Mouse (Mus musculus): ENCODE results near the gene Accsl. TPM values are rescaled to one million over a fixed set of nuclear protein-coding genes. Genes with fewer than 3 reads are reported as not detected.

The Accsl gene
- polyA plus RNA-seq, 1 experiment: 0.77 TPM

DNA sequence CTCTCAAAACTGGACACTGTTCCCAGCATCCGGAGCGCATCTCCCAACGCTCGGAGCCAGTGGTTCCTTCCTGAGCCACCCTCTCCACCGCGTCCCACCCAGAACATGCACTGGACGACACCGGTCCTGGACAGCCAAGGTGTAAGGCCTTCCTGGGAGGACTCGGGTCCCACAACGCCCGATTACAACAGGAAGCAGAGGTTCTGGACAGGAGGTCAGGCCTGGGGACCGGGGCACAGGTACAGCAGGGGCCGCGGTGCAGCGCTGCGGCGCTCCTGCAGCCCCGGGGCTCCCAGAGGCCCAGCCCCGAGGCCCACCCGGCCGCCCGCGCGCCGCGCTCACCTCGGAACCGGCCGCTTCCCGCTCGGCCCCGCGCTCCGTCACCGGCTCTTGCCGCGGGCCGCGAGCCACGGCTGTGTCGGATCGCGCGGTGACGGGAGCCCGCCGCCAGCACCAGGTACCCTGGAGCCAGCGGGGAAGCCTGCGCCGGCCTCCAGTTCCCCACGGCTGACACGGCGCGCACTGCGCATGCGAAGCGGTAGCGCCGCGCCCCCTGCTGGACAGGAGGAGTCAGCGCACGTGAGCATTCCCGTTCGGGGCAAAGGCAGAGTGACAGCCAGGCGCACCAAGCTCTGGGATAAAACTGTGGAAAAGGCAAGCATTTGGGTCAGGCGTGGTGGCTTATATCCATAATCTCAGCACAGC, 46.8 kb downstream of the Accsl start, which contains the start of gene Ext2:
Gene Ext2, minus strand, starts transcription at position 524 of the 705 bp plus-strand sequence.
- Histone ChIP-seq H3K4me3 (ENCODE audit: insufficient read depth, low read length) (peak within 1 kb of the TSS; percentile 98), H3K4me1 (ENCODE audit: control insufficient read depth, insufficient read depth, low read length) (peaks cover 3% of the 10 kb centered on the region; the same call in 1 of the 2 replicates), H3K27ac (ENCODE audit: insufficient read depth, low read length) (no peak within 1 kb of the TSS; the same call in 1 of the 2 replicates)
- TF ChIP-seq CTCF (IDR thresholded peaks at IDR 0.05; ENCODE audit: extremely low read depth, insufficient read depth, low read length): peak; percentile 88
- TF ChIP-seq POLR2A (IDR thresholded peaks at IDR 0.05; ENCODE audit: extremely low read depth, insufficient read depth, low read length): peak; percentile 80

DNA sequence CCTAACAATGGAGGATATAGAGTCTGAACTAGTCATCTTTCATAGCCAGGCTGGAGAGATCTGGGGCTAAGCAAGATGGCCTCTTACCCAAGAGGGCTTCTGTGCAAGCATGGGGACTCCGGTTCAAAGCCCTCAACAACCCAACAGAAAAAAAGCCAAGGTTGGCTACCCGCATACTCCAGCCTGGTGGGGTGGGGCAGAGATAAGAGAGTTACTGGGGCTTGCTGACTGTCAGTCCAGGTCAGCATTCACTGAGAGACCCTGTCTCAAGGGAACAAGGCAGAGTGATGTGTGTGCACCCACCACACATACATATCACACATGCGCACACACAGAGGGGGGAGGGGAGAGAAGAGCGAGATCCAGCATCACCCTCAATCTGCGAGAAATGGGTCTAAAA, 51.2 kb downstream of the Accsl start:
- no peak for TF ChIP-seq POLR2A (IDR thresholded peaks at IDR 0.05; ENCODE audit: extremely low read depth, insufficient read depth, low read length)
- TF ChIP-seq CTCF (IDR thresholded peaks at IDR 0.05; ENCODE audit: extremely low read depth, insufficient read depth, low read length): no peak

DNA sequence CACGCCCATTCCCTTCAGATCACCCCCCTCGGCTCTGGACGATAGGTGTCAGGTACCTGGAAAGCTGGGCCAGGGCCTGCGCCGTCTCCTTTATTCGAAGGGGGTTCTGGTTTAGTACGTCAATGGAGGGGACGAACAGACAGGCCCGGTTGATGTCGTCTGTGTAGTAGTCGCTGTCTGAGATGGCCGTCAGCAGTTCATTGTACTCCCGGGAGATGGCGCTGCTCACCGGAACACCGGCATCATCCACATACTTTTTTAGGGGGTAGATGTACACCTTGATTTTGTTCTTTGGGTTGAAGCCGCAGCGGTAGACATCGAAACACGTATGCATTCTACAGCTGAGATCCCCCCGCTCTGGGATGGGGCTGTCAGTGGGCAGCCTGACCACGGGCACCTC, 55.6 kb downstream of the Accsl start:
- TF ChIP-seq POLR2A (IDR thresholded peaks at IDR 0.05; ENCODE audit: extremely low read depth, insufficient read depth, low read length): no peak
- no peak for TF ChIP-seq CTCF (IDR thresholded peaks at IDR 0.05; ENCODE audit: extremely low read depth, insufficient read depth, low read length)
- Histone ChIP-seq H3K4me1 (ENCODE audit: control insufficient read depth, insufficient read depth, low read length) (no peaks in the 10 kb centered on the region), H3K27ac (ENCODE audit: insufficient read depth, low read length) (no peak overlapping the region), H3K4me3 (ENCODE audit: insufficient read depth, low read length) (no peak overlapping the region)

More for the DNA sequence above, 51.2 kb downstream of the Accsl start:
- Histone ChIP-seq H3K27ac (ENCODE audit: insufficient read depth, low read length) (no peak overlapping the region), H3K4me1 (ENCODE audit: control insufficient read depth, insufficient read depth, low read length) (peaks cover 3% of the 10 kb centered on the region; the same call in 1 of the 2 replicates), H3K4me3 (ENCODE audit: insufficient read depth, low read length) (no peak overlapping the region)

DNA sequence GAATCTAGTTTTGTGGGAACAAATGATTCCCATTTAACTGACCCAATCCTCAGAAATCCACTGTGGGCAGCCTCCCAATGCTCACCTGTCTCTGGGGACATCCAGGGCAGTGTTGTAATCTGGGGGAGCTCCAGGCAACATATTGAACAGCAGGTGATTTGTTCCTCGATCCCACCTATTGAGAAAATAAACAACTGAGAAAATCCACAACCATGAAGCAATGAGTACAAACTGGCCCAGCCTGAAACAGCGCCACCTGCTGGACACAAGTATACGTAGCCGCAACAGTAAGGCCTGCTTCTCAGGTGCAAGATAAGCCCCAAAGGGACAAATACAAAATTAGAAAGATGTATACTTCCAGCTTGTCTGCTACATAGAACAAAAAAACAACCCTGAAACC, 57.1 kb downstream of the Accsl start:
- TF ChIP-seq POLR2A (IDR thresholded peaks at IDR 0.05; ENCODE audit: extremely low read depth, insufficient read depth, low read length) (no peak), CTCF (IDR thresholded peaks at IDR 0.05; ENCODE audit: extremely low read depth, insufficient read depth, low read length) (peak; percentile 81)
- Histone ChIP-seq H3K4me3 (ENCODE audit: insufficient read depth, low read length) (no peak overlapping the region), H3K27ac (ENCODE audit: insufficient read depth, low read length) (no peak overlapping the region), H3K4me1 (ENCODE audit: control insufficient read depth, insufficient read depth, low read length) (no peaks in the 10 kb centered on the region)

DNA sequence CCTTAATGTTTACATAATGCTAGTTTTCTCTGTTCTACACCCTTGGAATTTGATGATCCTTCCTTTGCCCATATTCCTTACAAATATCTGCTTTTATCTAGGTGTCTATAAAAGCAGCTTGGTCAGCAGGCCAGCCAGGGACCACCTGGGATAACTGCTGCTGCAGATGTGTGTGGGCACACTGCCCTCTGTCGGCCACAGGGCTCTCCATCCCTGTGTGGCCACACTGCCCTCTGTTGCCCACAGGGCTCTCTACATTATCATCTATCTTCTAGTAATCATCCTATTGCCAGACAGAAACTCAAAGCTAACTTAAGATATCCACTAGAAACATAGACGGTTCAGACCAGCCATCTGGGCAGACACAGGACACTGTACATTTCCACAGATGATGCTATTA, 59.0 kb downstream of the Accsl start:
- Histone ChIP-seq H3K4me1 (ENCODE audit: control insufficient read depth, insufficient read depth, low read length) (no peaks in the 10 kb centered on the region), H3K4me3 (ENCODE audit: insufficient read depth, low read length) (no peak overlapping the region), H3K27ac (ENCODE audit: insufficient read depth, low read length) (no peak overlapping the region)
- TF ChIP-seq CTCF (IDR thresholded peaks at IDR 0.05; ENCODE audit: extremely low read depth, insufficient read depth, low read length): peak; percentile 91
- TF ChIP-seq POLR2A (IDR thresholded peaks at IDR 0.05; ENCODE audit: extremely low read depth, insufficient read depth, low read length): no peak

DNA sequence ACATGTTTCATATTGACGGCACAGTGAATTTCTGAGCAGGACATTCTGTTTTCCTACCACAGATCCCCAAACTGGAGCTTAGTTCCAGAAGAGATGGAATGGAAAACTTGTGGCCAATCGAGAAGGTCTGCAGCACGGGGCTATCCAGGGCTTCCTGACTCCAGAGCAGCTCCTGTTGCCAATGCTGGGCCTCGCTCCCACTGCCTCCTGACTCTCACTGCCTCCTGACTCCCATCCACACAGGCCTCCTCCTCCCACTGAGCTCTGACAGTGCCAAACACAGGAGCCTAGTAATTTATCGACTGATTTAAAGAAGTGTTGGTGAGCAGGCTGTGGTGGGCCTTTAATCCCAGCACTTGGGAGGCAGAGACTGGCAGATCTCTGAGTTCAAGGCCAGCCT, 60.9 kb downstream of the Accsl start:
- no peaks in the 10 kb centered on the region for H3K4me1 ChIP-seq (ENCODE audit: control insufficient read depth, insufficient read depth, low read length)
- H3K4me3 ChIP-seq (ENCODE audit: insufficient read depth, low read length): no peak overlapping the region
- TF ChIP-seq POLR2A (IDR thresholded peaks at IDR 0.05; ENCODE audit: extremely low read depth, insufficient read depth, low read length) (no peak), CTCF (IDR thresholded peaks at IDR 0.05; ENCODE audit: extremely low read depth, insufficient read depth, low read length) (no peak)
- no peak overlapping the region for H3K27ac ChIP-seq (ENCODE audit: insufficient read depth, low read length)

DNA sequence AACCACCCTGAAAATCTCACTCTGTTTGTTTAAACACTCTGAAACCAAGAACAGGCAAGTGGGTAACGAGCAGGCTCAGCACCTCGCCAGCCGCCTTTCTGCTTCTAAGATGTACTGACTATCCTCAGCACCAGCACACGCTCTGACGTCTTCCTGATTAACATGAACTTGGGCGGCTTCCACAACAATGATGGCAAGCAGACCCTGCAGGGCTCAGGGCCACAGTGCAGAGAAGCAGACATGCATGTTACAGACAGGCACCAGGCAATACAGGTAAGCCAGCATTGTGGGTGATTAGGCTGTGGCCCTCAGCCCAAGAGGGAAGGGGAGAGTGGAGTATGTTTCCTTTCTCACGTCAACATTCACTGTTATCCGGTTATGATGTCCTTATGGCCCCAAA, 61.5 kb downstream of the Accsl start:
- Histone ChIP-seq H3K4me1 (ENCODE audit: control insufficient read depth, insufficient read depth, low read length) (no peaks in the 10 kb centered on the region), H3K27ac (ENCODE audit: insufficient read depth, low read length) (no peak overlapping the region), H3K4me3 (ENCODE audit: insufficient read depth, low read length) (no peak overlapping the region)
- TF ChIP-seq CTCF (IDR thresholded peaks at IDR 0.05; ENCODE audit: extremely low read depth, insufficient read depth, low read length) (no peak), POLR2A (IDR thresholded peaks at IDR 0.05; ENCODE audit: extremely low read depth, insufficient read depth, low read length) (no peak)

DNA sequence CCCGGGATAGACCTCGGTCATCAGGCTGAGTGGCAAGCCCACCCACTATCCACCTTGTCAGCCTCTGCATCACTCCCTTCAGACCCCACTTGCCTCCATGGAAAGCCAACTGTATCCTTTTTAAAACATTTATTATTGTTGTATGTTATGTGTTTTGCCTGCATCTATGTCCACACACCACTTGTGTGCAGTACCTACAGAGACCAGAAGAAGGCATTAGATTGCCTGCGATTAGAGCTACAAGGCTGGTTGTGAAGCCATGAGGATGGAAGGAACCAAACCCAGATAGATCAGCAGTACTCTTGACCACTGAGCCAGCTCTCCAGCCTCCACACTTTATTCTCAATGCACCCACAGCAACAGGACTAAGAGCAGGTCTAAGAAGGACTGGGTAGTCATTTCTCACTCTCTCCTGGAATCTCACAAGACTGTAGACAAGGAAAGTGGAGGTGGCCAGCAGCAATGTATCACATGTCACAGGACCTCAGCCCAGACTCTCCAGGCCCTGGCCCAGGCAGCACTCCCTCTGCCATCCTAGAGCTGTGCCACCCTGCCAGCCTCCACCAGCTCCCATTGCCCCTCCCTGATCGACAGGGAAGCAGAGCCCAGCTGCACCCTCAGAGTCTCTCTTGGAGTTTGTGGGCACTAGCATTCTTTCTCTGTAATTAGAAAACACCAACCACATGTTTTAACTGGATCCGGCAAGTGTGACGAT, 62.3 kb downstream of the Accsl start:
- no peak for TF ChIP-seq CTCF (IDR thresholded peaks at IDR 0.05; ENCODE audit: extremely low read depth, insufficient read depth, low read length)
- TF ChIP-seq POLR2A (IDR thresholded peaks at IDR 0.05; ENCODE audit: extremely low read depth, insufficient read depth, low read length): no peak

DNA sequence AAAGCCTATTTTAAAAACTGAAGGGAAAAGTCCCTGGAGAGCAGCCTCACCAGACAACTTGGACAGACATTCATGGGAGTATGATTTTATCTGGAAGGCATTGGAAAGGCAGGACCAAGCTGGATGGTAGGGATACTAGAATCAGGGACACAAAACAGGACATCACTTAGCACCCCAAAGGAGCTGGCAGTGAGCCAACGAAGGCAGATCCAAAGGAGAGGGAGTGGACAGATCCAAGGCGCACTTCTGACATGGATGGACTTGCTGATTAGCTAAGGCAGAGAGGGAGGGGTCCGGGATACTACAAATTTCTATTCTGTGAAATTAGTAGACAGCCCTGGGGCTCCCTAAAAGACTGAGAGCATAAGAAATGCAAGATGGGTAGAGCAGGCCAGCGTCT, 63.4 kb downstream of the Accsl start:
- Histone ChIP-seq H3K4me3 (ENCODE audit: insufficient read depth, low read length) (no peak overlapping the region), H3K27ac (ENCODE audit: insufficient read depth, low read length) (no peak overlapping the region), H3K4me1 (ENCODE audit: control insufficient read depth, insufficient read depth, low read length) (no peaks in the 10 kb centered on the region)
- no peak for TF ChIP-seq CTCF (IDR thresholded peaks at IDR 0.05; ENCODE audit: extremely low read depth, insufficient read depth, low read length)
- TF ChIP-seq POLR2A (IDR thresholded peaks at IDR 0.05; ENCODE audit: extremely low read depth, insufficient read depth, low read length): no peak

More for the DNA sequence above, 62.3 kb downstream of the Accsl start:
- Histone ChIP-seq H3K4me1 (ENCODE audit: control insufficient read depth, insufficient read depth, low read length) (no peaks in the 10 kb centered on the region), H3K27ac (ENCODE audit: insufficient read depth, low read length) (no peak overlapping the region), H3K4me3 (ENCODE audit: insufficient read depth, low read length) (no peak overlapping the region)

Other genes with a start within 250 kb of the Accsl start
- gene Alx4, start 226.8 kb downstream of the Accsl start, polyA plus RNA-seq (2012; rRNA removed): 0.68 and 0.77 TPM in 2 replicates
- 32.1 and 34.6 TPM in 2 replicates for gene Ext2, start 46.6 kb downstream of the Accsl start, polyA plus RNA-seq (2012; rRNA removed)
- gene Accs, start 19.2 kb downstream of the Accsl start, polyA plus RNA-seq (2012; rRNA removed): 7.3 and 8.8 TPM in 2 replicates
- gene Gm13889, start 88.0 kb upstream of the Accsl start, polyA plus RNA-seq (2012; rRNA removed): 36.7 and 39.6 TPM in 2 replicates
- not detected in 2 replicates for gene Gm27027, start 127.2 kb upstream of the Accsl start, polyA plus RNA-seq (2012; rRNA removed)
- 45.9 and 51.3 TPM in 2 replicates for gene Alkbh3, start 141.7 kb upstream of the Accsl start, polyA plus RNA-seq (2012; rRNA removed)